Mouse (Mus musculus) lung, postnatal 0 days (tissue): Measurements from ENCODE around the gene Slxl1. TPM values are rescaled to one million over a fixed set of nuclear protein-coding genes. Genes with fewer than 3 reads are reported as not detected.
"Not testable (repeated sequence)": the region's sequence is repeated elsewhere in the genome, so short reads cannot be mapped to it uniquely, and the experiment has no call there.

Source experiments
- ATAC-seq: fragments of 200-750 bp; cut with Nextera tagmentation; 2 replicates; pipeline ENCODE4 v1.8.0; 2017; ENCODE audit warnings: moderate library complexity
- DNase-seq: peaks from one replicate; pipeline ENCODE4 v3.0.0-alpha.2; 2016; ENCODE audit warnings: low spot score
- H3K27ac ChIP-seq: fragments of 300-500 bp; sonication (generic); 2 replicates; pipeline ENCODE4 v1.5.1; 2014; ENCODE audit warnings: antibody characterized with exemption, mild to moderate bottlenecking, low read length, mixed read lengths
- H3K27me3 ChIP-seq: fragments of 300-500 bp; sonication (generic); replicated peaks from 2 replicates; pipeline ENCODE4 v1.6.1; 2014; ENCODE audit warnings: low read length, mixed read lengths; ENCODE audit not compliant: insufficient read depth
- H3K36me3 ChIP-seq: fragments of 300-500 bp; sonication (generic); 2 replicates; pipeline ENCODE4 v1.6.1; 2014; ENCODE audit warnings: low read length, mixed read lengths; ENCODE audit not compliant: insufficient read depth
- H3K4me1 ChIP-seq: fragments of 300-500 bp; sonication (generic); 2 replicates; pipeline ENCODE4 v1.6.1; 2014; ENCODE audit warnings: antibody characterized with exemption, low read depth, low read length, mixed read lengths; ENCODE audit not compliant: insufficient read depth
- H3K4me2 ChIP-seq: fragments of 300-500 bp; sonication (generic); replicated peaks from 2 replicates; pipeline ENCODE4 v1.6.1; 2014; ENCODE audit warnings: low read depth, mild to moderate bottlenecking, low read length, moderate library complexity, mixed read lengths
- H3K4me3 ChIP-seq: fragments of 300-500 bp; sonication (generic); 2 replicates; pipeline ENCODE4 v1.5.1; 2014; ENCODE audit warnings: low read depth, low read length
- H3K9ac ChIP-seq: fragments of 300-500 bp; sonication (generic); replicated peaks from 2 replicates; pipeline ENCODE4 v1.6.1; 2014; ENCODE audit warnings: low read depth, mild to moderate bottlenecking
- H3K9me3 ChIP-seq: fragments of 300-500 bp; sonication (generic); 2 replicates; pipeline ENCODE4 v1.6.1; 2016; ENCODE audit warnings: low read length, mixed read lengths
- WGBS: fragments of 180-500 bp; shearing (Covaris S2); extraction: QIAGEN DNeasy Blood & Tissue Kit; methylation state at CpG from one replicate; pipeline ENCODE4 v1.1.7; 2014; 5-methylcytosine and 5-hydroxymethylcytosine counted together
- polyA plus RNA-seq: library from polyadenylated mRNA; unstranded; fragments of >200 nt; fragmentation: Nextera tagmentation; extraction: Ambion mirVana; gene quantifications from 2 replicates; pipeline ENCODE4 v1.2.1, GENCODE M21; 2015

The Slxl1 gene
- polyA plus RNA-seq, result not detected in 2 replicates

DNA sequence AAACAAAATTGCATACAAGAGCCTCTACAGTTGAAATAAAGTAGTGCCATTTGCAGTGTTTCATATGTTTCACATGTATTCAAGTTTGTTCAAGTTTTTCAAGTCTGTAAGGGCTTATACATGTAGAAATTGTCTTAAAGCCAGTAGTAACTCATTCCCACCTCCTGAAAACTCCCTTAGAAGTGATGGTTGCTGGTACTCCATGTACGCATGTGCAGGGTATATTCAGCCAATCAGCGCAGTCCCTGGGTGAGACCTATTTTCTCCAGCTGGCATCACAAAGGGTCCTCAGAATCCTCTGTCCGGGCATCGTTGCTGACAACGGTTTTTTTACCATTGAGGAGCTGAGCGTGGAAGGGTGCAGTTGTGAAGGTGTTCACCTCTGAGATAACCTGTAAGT lies at the start of gene Slxl1:
Gene Slxl1, plus strand, starts transcription at position 301 of the 400 bp plus-strand sequence.
- not testable (repeated sequence) for H3K27me3 ChIP-seq, H3K4me2 ChIP-seq, H3K9ac ChIP-seq, H3K4me3 ChIP-seq, DNase-seq, H3K27ac ChIP-seq, H3K9me3 ChIP-seq, H3K36me3 ChIP-seq, ATAC-seq, H3K4me1 ChIP-seq
- WGBS, result no CpG with 5 or more reads among the region's 6 CpGs
